Mouse (Mus musculus): Measurements from ENCODE around the gene Thbs3.

DNA sequence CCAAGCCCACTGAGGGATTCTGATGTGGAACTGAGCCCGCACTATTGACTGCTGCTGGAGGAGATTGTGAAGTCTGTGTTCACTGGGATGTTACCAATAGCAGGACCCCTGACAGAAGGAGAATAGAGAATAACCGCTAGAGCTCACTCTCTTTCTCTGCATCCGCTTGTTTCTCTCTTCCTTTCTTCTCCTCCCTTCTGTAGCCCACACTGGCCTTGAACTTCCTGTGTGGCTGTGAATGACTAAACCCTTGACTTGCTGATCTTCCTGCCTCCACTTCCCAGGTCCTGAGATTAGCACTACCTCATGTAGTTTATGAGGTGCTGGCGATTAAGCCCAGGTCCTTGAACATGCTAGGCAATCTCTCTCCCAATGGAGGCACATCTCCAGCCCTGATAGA, 32.5 kb downstream of the Thbs3 start:
- TF ChIP-seq CTCF (IDR thresholded peaks at IDR 0.05; ENCODE audit: low read depth, low read length) (no peak), GATA1 (IDR thresholded peaks at IDR 0.05; ENCODE audit: borderline replicate concordance, low read length) (no peak), GATA2 (IDR thresholded peaks at IDR 0.05; ENCODE audit: borderline replicate concordance, low read depth, low read length) (no peak), TAL1 (conservative IDR thresholded peaks at IDR 0.05; ENCODE audit: low read depth, low read length) (no peak), POLR2AphosphoS5 (IDR thresholded peaks at IDR 0.05; ENCODE audit: insufficient replicate concordance, low read depth, low read length) (no peak)
